Mouse (Mus musculus): ENCODE data around the gene Ceacam18. TPM values are rescaled to one million over a fixed set of nuclear protein-coding genes. Genes with fewer than 3 reads are reported as not detected.

Ceacam18 gene
- polyA plus RNA-seq, 1 experiment from 2014 or later, result 0.08 TPM

Other genes starting within 250 kb of the Ceacam18 start
- 0.14 TPM in 1 of 2 replicates, not detected in the other for gene Siglecg, start 226.5 kb upstream of the Ceacam18 start, polyA plus RNA-seq (2015; fragmentation: Nextera tagmentation; extraction: Ambion mirVana)
- gene Lim2, start 207.0 kb upstream of the Ceacam18 start, polyA plus RNA-seq (2015; fragmentation: Nextera tagmentation; extraction: Ambion mirVana), result not detected in 2 replicates
- not detected in 2 replicates for gene Nkg7, start 197.6 kb upstream of the Ceacam18 start, polyA plus RNA-seq (2015; fragmentation: Nextera tagmentation; extraction: Ambion mirVana)
- gene Cldnd2, start 193.9 kb upstream of the Ceacam18 start, polyA plus RNA-seq (2015; fragmentation: Nextera tagmentation; extraction: Ambion mirVana), result not detected in 2 replicates
- gene Etfb, start 190.6 kb upstream of the Ceacam18 start, polyA plus RNA-seq (2015; fragmentation: Nextera tagmentation; extraction: Ambion mirVana), result 129 and 138 TPM in 2 replicates
- gene Gm45233, start 190.6 kb upstream of the Ceacam18 start, polyA plus RNA-seq (2015; fragmentation: Nextera tagmentation; extraction: Ambion mirVana), result 0.41 TPM in 1 of 2 replicates, not detected in the other
- gene Vsig10l, start 171.6 kb upstream of the Ceacam18 start, polyA plus RNA-seq (2015; fragmentation: Nextera tagmentation; extraction: Ambion mirVana), result 21.0 and 21.4 TPM in 2 replicates
- gene Iglon5, start 144.6 kb upstream of the Ceacam18 start, polyA plus RNA-seq (2015; fragmentation: Nextera tagmentation; extraction: Ambion mirVana), result 9.6 and 10.7 TPM in 2 replicates
- 0.12 TPM in 1 of 2 replicates, not detected in the other for gene 4931406B18Rik, start 128.8 kb upstream of the Ceacam18 start, polyA plus RNA-seq (2015; fragmentation: Nextera tagmentation; extraction: Ambion mirVana)
- gene Cd33, start 90.3 kb upstream of the Ceacam18 start, polyA plus RNA-seq (2015; fragmentation: Nextera tagmentation; extraction: Ambion mirVana), result 1.6 and 1.7 TPM in 2 replicates
- gene Zfp658, start 72.5 kb upstream of the Ceacam18 start, polyA plus RNA-seq (2015; fragmentation: Nextera tagmentation; extraction: Ambion mirVana), result 7.3 and 8.5 TPM in 2 replicates
- gene Zfp719, start 55.1 kb upstream of the Ceacam18 start, polyA plus RNA-seq (2015; fragmentation: Nextera tagmentation; extraction: Ambion mirVana), result 14.2 and 14.8 TPM in 2 replicates
- gene Zfp819, start 27.5 kb upstream of the Ceacam18 start, polyA plus RNA-seq (2015; fragmentation: Nextera tagmentation; extraction: Ambion mirVana), result 0.47 and 0.54 TPM in 2 replicates
- gene Siglece, start 25.5 kb downstream of the Ceacam18 start, polyA plus RNA-seq (2015; fragmentation: Nextera tagmentation; extraction: Ambion mirVana), result 0.33 and 0.36 TPM in 2 replicates
- gene Ctu1, start 37.3 kb downstream of the Ceacam18 start, polyA plus RNA-seq (2015; fragmentation: Nextera tagmentation; extraction: Ambion mirVana), result 21.4 and 21.5 TPM in 2 replicates
- gene Klk14, start 55.7 kb downstream of the Ceacam18 start, polyA plus RNA-seq (2015; fragmentation: Nextera tagmentation; extraction: Ambion mirVana), result not detected in 2 replicates
- gene Klk13, start 77.9 kb downstream of the Ceacam18 start, polyA plus RNA-seq (2015; fragmentation: Nextera tagmentation; extraction: Ambion mirVana), result 0.17 and 0.18 TPM in 2 replicates
- gene Klk12, start 134.2 kb downstream of the Ceacam18 start, polyA plus RNA-seq (2015; fragmentation: Nextera tagmentation; extraction: Ambion mirVana), result 0.14 TPM in 1 of 2 replicates, not detected in the other
- 0.22 and 0.27 TPM in 2 replicates for gene Klk11, start 139.9 kb downstream of the Ceacam18 start, polyA plus RNA-seq (2015; fragmentation: Nextera tagmentation; extraction: Ambion mirVana)
- 0.10 and 0.30 TPM in 2 replicates for gene Klk10, start 146.3 kb downstream of the Ceacam18 start, polyA plus RNA-seq (2015; fragmentation: Nextera tagmentation; extraction: Ambion mirVana)
- gene Klk9, start 157.2 kb downstream of the Ceacam18 start, polyA plus RNA-seq (2015; fragmentation: Nextera tagmentation; extraction: Ambion mirVana), result 0.13 and 0.14 TPM in 2 replicates
- gene Klk8, start 162.9 kb downstream of the Ceacam18 start, polyA plus RNA-seq (2015; fragmentation: Nextera tagmentation; extraction: Ambion mirVana), result 10.1 TPM in 2 replicates
- 0.13 TPM in 1 of 2 replicates, not detected in the other for gene Klk7, start 176.6 kb downstream of the Ceacam18 start, polyA plus RNA-seq (2015; fragmentation: Nextera tagmentation; extraction: Ambion mirVana)
- gene Klk6, start 189.8 kb downstream of the Ceacam18 start, polyA plus RNA-seq (2015; fragmentation: Nextera tagmentation; extraction: Ambion mirVana), result not detected in 2 replicates
- not detected in 2 replicates for gene Klk5, start 207.3 kb downstream of the Ceacam18 start, polyA plus RNA-seq (2015; fragmentation: Nextera tagmentation; extraction: Ambion mirVana)
- gene Klk4, start 246.5 kb downstream of the Ceacam18 start, polyA plus RNA-seq (2015; fragmentation: Nextera tagmentation; extraction: Ambion mirVana), result 1.7 and 2.6 TPM in 2 replicates

Measured in hindbrain, embryonic 15.5 days (tissue).